25 mouse cellular contexts compared by ENCODE assay signal in genomic region chr11:98082745-98083144, GRCm38 (mm10). TPM values are rescaled to one million over a fixed set of nuclear protein-coding genes. Genes with fewer than 3 reads are reported as not detected.
DNase-seq lines count a peak whose midpoint lies in the region; ATAC-seq and TF ChIP-seq lines count a peak whose summit lies in the region.
"Had no signal": no experiment of that assay in that cellular context is flagged by ENCODE, and none has a peak within 500 bp of the region (broad histone marks: within the 10 kb centered on the region; RNA-seq: fewer than 3 reads in every experiment).

No protein-coding gene starts in this region.

- H3K9me3 ChIP-seq in forebrain, embryonic 11.5 days (ENCODE audit: control insufficient read depth, low read length) = no peaks in the 10 kb centered on the region
- H3K9me3 ChIP-seq in forebrain, embryonic 13.5 days (replicated peaks) = no peaks in the 10 kb centered on the region
- no peaks in the 10 kb centered on the region for H3K9me3 ChIP-seq in stomach, postnatal 0 days (ENCODE audit: control insufficient read depth, low read length)
- H3K9me3 ChIP-seq: embryonic facial prominence, embryonic 12.5 days; hindbrain, embryonic 10.5 days had no signal

- no peak overlapping the region for H3K27ac ChIP-seq in forebrain, embryonic 11.5 days (ENCODE audit: low read depth, low read length)
- no peak overlapping the region for H3K27ac ChIP-seq in forebrain, embryonic 13.5 days
- H3K27ac ChIP-seq in stomach, postnatal 0 days (replicated peaks) = no peak overlapping the region
- H3K27ac ChIP-seq: embryonic facial prominence, embryonic 12.5 days; gastrocnemius, adult 2 months; hindbrain, embryonic 10.5 days; hindbrain, embryonic 14.5 days; hindbrain, postnatal 0 days had no signal

- no peak overlapping the region for H3K9ac ChIP-seq in forebrain, embryonic 11.5 days (ENCODE audit: low read length)
- no peak overlapping the region for H3K9ac ChIP-seq in forebrain, embryonic 13.5 days
- no peak overlapping the region for H3K9ac ChIP-seq in stomach, postnatal 0 days (ENCODE audit: low read length)
- H3K9ac ChIP-seq: embryonic facial prominence, embryonic 12.5 days; forebrain, postnatal 0 days; hindbrain, embryonic 14.5 days had no signal

- no peak for ATAC-seq in forebrain, embryonic 11.5 days (replicated peaks; ENCODE audit: low FRiP score)
- ATAC-seq in forebrain, embryonic 13.5 days = no peak
- 0 out of 2 replicates have a peak, but pooled peaks have one; percentile 42 for ATAC-seq in stomach, postnatal 0 days (ENCODE audit: low FRiP score, low TSS enrichment)
- ATAC-seq: CD4-positive, CD25-positive, alpha-beta regulatory T cell, adult 4 months; forebrain, embryonic 14.5 days; forebrain, postnatal 0 days; hindbrain, postnatal 0 days; inflammation-experienced regulatory T-cells, adult 6 months; intestine, embryonic 16.5 days had no signal

- no peaks in the 10 kb centered on the region for H3K27me3 ChIP-seq in forebrain, embryonic 11.5 days (ENCODE audit: control insufficient read depth, insufficient read depth, low read length)
- no peaks in the 10 kb centered on the region for H3K27me3 ChIP-seq in forebrain, embryonic 13.5 days
- H3K27me3 ChIP-seq in stomach, postnatal 0 days (ENCODE audit: control insufficient read depth, insufficient read depth, low read length) = no peaks in the 10 kb centered on the region
- H3K27me3 ChIP-seq: embryonic facial prominence, embryonic 12.5 days had no signal

- TF ChIP-seq EP300 in stomach, postnatal 0 days (optimal IDR thresholded peaks at IDR 0.05) = no peak

- no peaks in the 10 kb centered on the region for H3K36me3 ChIP-seq in forebrain, embryonic 11.5 days (ENCODE audit: control insufficient read depth, insufficient read depth, low read length)
- peaks cover 35% of the 10 kb centered on the region for H3K36me3 ChIP-seq in forebrain, embryonic 13.5 days (ENCODE audit: poor library complexity, severe bottlenecking)
- no peaks in the 10 kb centered on the region for H3K36me3 ChIP-seq in stomach, postnatal 0 days (ENCODE audit: control insufficient read depth, insufficient read depth, low read length)

- no peak overlapping the region for H3K4me3 ChIP-seq in forebrain, embryonic 11.5 days (ENCODE audit: low read depth, low read length)
- no peak overlapping the region for H3K4me3 ChIP-seq in forebrain, embryonic 13.5 days
- H3K4me3 ChIP-seq in stomach, postnatal 0 days (ENCODE audit: low read depth, low read length) = no peak overlapping the region
- H3K4me3 ChIP-seq: embryonic facial prominence, embryonic 12.5 days; erythroblast, embryonic 14.5 days; gastrocnemius, adult 2 months; hindbrain, embryonic 10.5 days had no signal

- no peak for TF ChIP-seq CTCF in stomach, postnatal 0 days (IDR thresholded peaks at IDR 0.05; ENCODE audit: low read depth)

- peak; percentile 42 for DNase-seq in forebrain, embryonic 11.5 days (ENCODE audit: low spot score)
- DNase-seq in thymus, postnatal 4 days = peak; percentile 13
- no peak for DNase-seq in thymus, postnatal 14 days
- DNase-seq in stomach, postnatal 0 days (ENCODE audit: low spot score) = no peak
- DNase-seq in spleen, adult 12 weeks (ENCODE audit: low spot score) = no peak
- DNase-seq: adrenal gland, adult 2 months; adrenal gland, postnatal 36 days; cerebellum, adult 18-20 months; cerebellum, adult 9-10 months; cerebellum, postnatal 14 days; forebrain, postnatal 0 days; gastrocnemius, adult 2 months; gastrocnemius, postnatal 14 days; heart, adult 18-20 months had no signal

- H3K4me2 ChIP-seq in forebrain, embryonic 11.5 days (ENCODE audit: low read depth, low read length, severe bottlenecking) = no peak overlapping the region
- no peak overlapping the region for H3K4me2 ChIP-seq in forebrain, embryonic 13.5 days
- no peak overlapping the region for H3K4me2 ChIP-seq in stomach, postnatal 0 days (replicated peaks; ENCODE audit: low read depth)
- H3K4me2 ChIP-seq: embryonic facial prominence, embryonic 12.5 days; heart, embryonic 11.5 days; hindbrain, embryonic 14.5 days had no signal

- no peaks in the 10 kb centered on the region for H3K4me1 ChIP-seq in forebrain, embryonic 11.5 days (replicated peaks; ENCODE audit: control insufficient read depth, insufficient read depth, low read length)
- H3K4me1 ChIP-seq in forebrain, embryonic 13.5 days = no peaks in the 10 kb centered on the region
- H3K4me1 ChIP-seq in stomach, postnatal 0 days (replicated peaks; ENCODE audit: control insufficient read depth, insufficient read depth) = no peaks in the 10 kb centered on the region
- H3K4me1 ChIP-seq: embryonic facial prominence, embryonic 12.5 days; hindbrain, embryonic 10.5 days had no signal

- 87% methylated on average over 7 of the region's 7 CpGs for WGBS in forebrain, embryonic 11.5 days
- WGBS in forebrain, embryonic 13.5 days = 88% methylated on average over 7 of the region's 7 CpGs
- 84% methylated on average over 7 of the region's 7 CpGs for WGBS in stomach, postnatal 0 days

RNA-seq across cellular contexts. Expression of gene Stac2, which starts 29.5 kb away (rescaled TPM):
- 0.81 and 0.86 TPM in 2 replicates for polyA plus RNA-seq in forebrain, embryonic 11.5 days (2014; fragmentation: Nextera tagmentation; extraction: Ambion mirVana)
- 1.2 and 1.6 TPM in 2 replicates for polyA plus RNA-seq in forebrain, embryonic 13.5 days (2015; fragmentation: Nextera tagmentation; extraction: Ambion mirVana)
- 0.05 and 0.08 TPM in 2 replicates for polyA plus RNA-seq in stomach, postnatal 0 days (2015; fragmentation: Nextera tagmentation; extraction: Ambion mirVana)
- polyA plus RNA-seq: CD4-positive, CD25-positive, alpha-beta regulatory T cell, adult 4 months; erythroblast, embryonic 14.5 days had no signal

RNA-seq across cellular contexts. Expression of gene Rpl19, which starts 56.2 kb away (rescaled TPM):
- polyA plus RNA-seq in forebrain, embryonic 11.5 days (2014; fragmentation: Nextera tagmentation; extraction: Ambion mirVana) = 897 and 919 TPM in 2 replicates
- 801 and 821 TPM in 2 replicates for polyA plus RNA-seq in forebrain, embryonic 13.5 days (2015; fragmentation: Nextera tagmentation; extraction: Ambion mirVana)
- 863 and 874 TPM in 2 replicates for polyA plus RNA-seq in stomach, postnatal 0 days (2015; fragmentation: Nextera tagmentation; extraction: Ambion mirVana)

RNA-seq across cellular contexts. Expression of gene Cacnb1, which starts 59.9 kb away (rescaled TPM):
- 9.6 and 11.1 TPM in 2 replicates for polyA plus RNA-seq in forebrain, embryonic 11.5 days (2014; fragmentation: Nextera tagmentation; extraction: Ambion mirVana)
- 25.9 and 29.9 TPM in 2 replicates for polyA plus RNA-seq in forebrain, embryonic 13.5 days (2015; fragmentation: Nextera tagmentation; extraction: Ambion mirVana)
- 4.2 and 4.9 TPM in 2 replicates for polyA plus RNA-seq in stomach, postnatal 0 days (2015; fragmentation: Nextera tagmentation; extraction: Ambion mirVana)

Comparison
In these comparisons a context has a peak if more than half of its experiments do, and no peak if none do; other contexts are left out.
1. DNase-seq: peak in forebrain, embryonic 11.5 days (single experiment) and thymus, postnatal 4 days (single experiment); none in thymus, postnatal 14 days (single experiment), stomach, postnatal 0 days (single experiment) and spleen, adult 12 weeks (single experiment).